Mouse (Mus musculus) testis, adult 2 months (tissue): Measurements from ENCODE around the gene Rps3.

Experiments
- CTCF ChIP-seq: fragments of 200-500 bp; IDR thresholded peaks from 2 replicates; pipeline ENCODE4 v1.5.1; 2012; ENCODE audit warnings: low read depth, mild to moderate bottlenecking, inconsistent platforms, low read length, moderate library complexity; ENCODE audit not compliant: control insufficient read depth, insufficient read depth, insufficient replicate concordance
- POLR2A ChIP-seq: fragments of 200-500 bp; IDR thresholded peaks from 2 replicates; pipeline ENCODE4 v1.6.1; 2012; ENCODE audit warnings: low read depth, mild to moderate bottlenecking, inconsistent platforms, low read length, moderate library complexity; ENCODE audit not compliant: control insufficient read depth

GRCm38 (mm10) chr7:99454044-99454443 lies 29.5 kb downstream of the Rps3 start:
- TF ChIP-seq CTCF (no peak), POLR2A (no peak)
